Mouse (Mus musculus): Measurements from ENCODE around the gene Muc3. TPM values are rescaled to one million over a fixed set of nuclear protein-coding genes. Genes with fewer than 3 reads are reported as not detected.
"Not testable (repeated sequence)": the region's sequence is repeated elsewhere in the genome, so short reads cannot be mapped to it uniquely, and the experiment has no call there.

Gene Muc3
- polyA plus RNA-seq, 1 experiment = not detected

DNA sequence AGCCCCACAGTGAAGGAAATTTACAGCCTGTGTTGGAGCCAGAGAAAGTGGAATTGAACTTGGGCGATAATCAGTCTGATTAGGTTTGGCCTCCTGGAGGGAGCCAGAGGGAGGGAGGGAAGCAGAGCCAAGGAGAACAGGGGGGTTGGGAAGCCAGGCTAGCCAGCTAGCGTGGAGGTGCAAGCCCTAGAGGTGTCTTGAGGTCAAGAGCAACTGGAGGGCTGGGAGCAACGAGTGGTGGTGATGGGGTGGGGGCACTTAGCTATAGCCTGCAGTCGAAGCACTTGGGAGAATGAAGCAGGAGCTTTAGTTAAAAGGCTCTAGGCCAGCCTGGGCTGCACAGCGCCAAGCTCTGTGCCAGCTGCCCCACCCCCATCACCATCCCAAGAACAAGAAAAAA lies 19.8 kb downstream of the Muc3 start:
- Histone ChIP-seq H3K36me3 (ENCODE audit: control insufficient read depth, insufficient read depth) (no peaks in the 10 kb centered on the region), H3ac (ENCODE audit: control insufficient read depth, insufficient read length) (no peak overlapping the region), H3K79me2 (ENCODE audit: control insufficient read depth, insufficient read depth) (no peaks in the 10 kb centered on the region), H3K4me2 (ENCODE audit: low read depth) (no peak overlapping the region), H3K4me3 (no peak overlapping the region), H3K27me3 (ENCODE audit: control insufficient read depth, insufficient read depth, insufficient read length) (no peaks in the 10 kb centered on the region)
- TF ChIP-seq POLR2A (IDR thresholded peaks at IDR 0.05; ENCODE audit: insufficient read length, low read depth) (no peak), MYOG (IDR thresholded peaks at IDR 0.05; ENCODE audit: control insufficient read depth in 1 of 3, insufficient read depth in 1 of 3, insufficient read length in 2 of 3, low read depth in 2 of 3) (no peak), TCF3 (IDR thresholded peaks at IDR 0.05; ENCODE audit: insufficient read length, low read depth) (no peak)

DNA sequence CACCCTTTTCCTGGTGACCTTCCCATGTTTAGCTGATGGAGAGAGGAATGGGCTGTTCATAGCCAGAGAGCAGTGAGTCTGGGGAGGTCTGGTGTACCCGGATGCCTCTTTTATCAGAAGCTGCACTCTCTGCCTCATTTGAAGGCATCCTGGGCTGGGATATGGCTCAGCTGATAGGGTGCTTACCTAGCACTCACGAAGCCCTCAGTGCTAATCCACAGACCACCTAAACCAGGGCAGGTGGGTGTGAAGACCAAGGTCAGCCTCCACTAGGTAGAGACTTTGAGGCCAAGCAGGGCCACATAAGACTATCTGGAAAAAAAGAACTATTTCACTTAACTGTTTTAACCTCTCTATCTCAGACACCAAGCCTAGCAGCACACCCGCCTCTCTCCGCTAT lies 25.6 kb downstream of the Muc3 start:
- no peak overlapping the region for H3K4me3 ChIP-seq
- no peak for TF ChIP-seq E2F4 (IDR thresholded peaks at IDR 0.05; ENCODE audit: insufficient read depth)
- no peak for TF ChIP-seq POLR2A (IDR thresholded peaks at IDR 0.05; ENCODE audit: insufficient read length, low read depth)
- no peak for TF ChIP-seq CEBPB (IDR thresholded peaks at IDR 0.05; ENCODE audit: insufficient read depth, poor library complexity, severe bottlenecking)
- no peak for TF ChIP-seq MYOG (IDR thresholded peaks at IDR 0.05; ENCODE audit: control insufficient read depth in 1 of 3, insufficient read depth in 1 of 3, insufficient read length in 2 of 3, low read depth in 2 of 3)
- TF ChIP-seq TCF3 (IDR thresholded peaks at IDR 0.05; ENCODE audit: insufficient read length, low read depth) = no peak
- no peak for TF ChIP-seq MAX (IDR thresholded peaks at IDR 0.05; ENCODE audit: low read depth)
- TF ChIP-seq TCF12 (IDR thresholded peaks at IDR 0.05; ENCODE audit: insufficient read depth, poor library complexity, severe bottlenecking) = no peak
- no peak for TF ChIP-seq USF1 (IDR thresholded peaks at IDR 0.05; ENCODE audit: low read depth)
- no peak for TF ChIP-seq REST (IDR thresholded peaks at IDR 0.05; ENCODE audit: insufficient read depth, insufficient read length)
- no peak for TF ChIP-seq SRF (IDR thresholded peaks at IDR 0.05; ENCODE audit: control insufficient read depth, insufficient read length, low read depth)
- TF ChIP-seq MYOD1 (IDR thresholded peaks at IDR 0.05; ENCODE audit: control insufficient read depth in 1 of 3, insufficient read length in 2 of 3, low read depth in 2 of 3) = no peak
- TF ChIP-seq POLR2AphosphoS2 (IDR thresholded peaks at IDR 0.05; ENCODE audit: insufficient read length, low read depth) = no peak

DNA sequence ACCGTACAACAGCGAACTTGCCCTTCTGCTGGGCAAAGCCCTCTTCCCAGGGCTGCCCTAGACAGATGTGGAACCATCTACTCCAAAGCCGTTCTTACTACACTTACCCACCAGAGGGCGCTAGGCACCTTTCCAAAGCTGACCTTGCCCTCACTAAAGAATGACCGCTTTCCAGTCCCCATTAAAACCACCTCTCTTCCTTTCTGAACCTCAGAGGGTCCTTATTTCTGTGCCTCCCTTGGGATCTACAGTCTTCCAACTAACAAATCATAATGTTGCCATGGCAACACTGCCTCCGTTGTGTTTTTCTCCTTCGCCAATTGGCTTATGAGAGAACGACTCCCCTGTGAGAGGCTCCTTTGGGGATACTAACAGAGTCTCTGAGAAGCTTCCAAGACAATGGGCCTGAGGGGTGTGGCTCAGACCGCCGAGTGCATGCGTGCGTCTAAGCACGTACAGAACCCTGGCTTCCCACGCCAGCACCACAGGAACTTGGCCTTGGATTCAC lies 26.4 kb downstream of the Muc3 start:
- TF ChIP-seq POLR2A (IDR thresholded peaks at IDR 0.05; ENCODE audit: insufficient read length, low read depth) (no peak), REST (IDR thresholded peaks at IDR 0.05; ENCODE audit: insufficient read depth, insufficient read length) (no peak), TCF12 (IDR thresholded peaks at IDR 0.05; ENCODE audit: insufficient read depth, poor library complexity, severe bottlenecking) (no peak), MYOG (IDR thresholded peaks at IDR 0.05; ENCODE audit: control insufficient read depth in 1 of 3, insufficient read depth in 1 of 3, insufficient read length in 2 of 3, low read depth in 2 of 3) (no peak), TCF3 (IDR thresholded peaks at IDR 0.05; ENCODE audit: insufficient read length, low read depth) (no peak), MYOD1 (IDR thresholded peaks at IDR 0.05; ENCODE audit: control insufficient read depth in 1 of 3, insufficient read length in 2 of 3, low read depth in 2 of 3) (no peak), USF1 (IDR thresholded peaks at IDR 0.05; ENCODE audit: low read depth) (no peak), POLR2AphosphoS2 (IDR thresholded peaks at IDR 0.05; ENCODE audit: insufficient read length, low read depth) (no peak), SRF (IDR thresholded peaks at IDR 0.05; ENCODE audit: control insufficient read depth, insufficient read length, low read depth) (no peak), MAX (IDR thresholded peaks at IDR 0.05; ENCODE audit: low read depth) (no peak), CEBPB (IDR thresholded peaks at IDR 0.05; ENCODE audit: insufficient read depth, poor library complexity, severe bottlenecking) (no peak), E2F4 (IDR thresholded peaks at IDR 0.05; ENCODE audit: insufficient read depth) (no peak)
- Histone ChIP-seq H3K79me2 (ENCODE audit: control insufficient read depth, insufficient read depth) (no peaks in the 10 kb centered on the region), H3K27me3 (ENCODE audit: control insufficient read depth, insufficient read depth, insufficient read length) (no peaks in the 10 kb centered on the region), H3K36me3 (ENCODE audit: control insufficient read depth, insufficient read depth) (no peaks in the 10 kb centered on the region), H3ac (ENCODE audit: control insufficient read depth, insufficient read length) (no peak overlapping the region), H3K4me3 (no peak overlapping the region), H3K4me2 (ENCODE audit: low read depth) (peak overlapping the region; percentile 49)

More for the DNA sequence above, 25.6 kb downstream of the Muc3 start:
- Histone ChIP-seq H3K79me2 (ENCODE audit: control insufficient read depth, insufficient read depth) (no peaks in the 10 kb centered on the region), H3K27me3 (ENCODE audit: control insufficient read depth, insufficient read depth, insufficient read length) (no peaks in the 10 kb centered on the region), H3K36me3 (ENCODE audit: control insufficient read depth, insufficient read depth) (no peaks in the 10 kb centered on the region), H3K4me2 (ENCODE audit: low read depth) (peak overlapping the region; percentile 6), H3ac (ENCODE audit: control insufficient read depth, insufficient read length) (no peak overlapping the region)

DNA sequence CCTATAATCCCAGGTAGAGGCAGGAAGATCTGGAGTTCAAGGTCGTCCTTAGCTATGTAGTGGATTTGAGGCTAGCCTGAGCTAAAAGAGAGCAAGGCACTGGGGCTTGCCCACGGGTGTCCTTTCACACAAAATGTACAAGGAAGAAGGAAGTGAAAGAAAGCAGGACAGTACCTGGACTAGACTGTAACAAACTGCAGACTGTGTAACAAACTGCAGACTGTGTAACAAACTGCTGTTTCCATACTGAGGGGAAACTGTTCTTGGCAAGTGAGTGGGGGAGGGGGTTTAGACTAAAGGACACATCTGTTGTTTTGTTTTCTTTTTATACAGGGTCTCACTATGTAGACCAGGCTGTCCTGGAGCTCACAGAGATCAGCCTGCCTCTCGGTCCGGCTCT lies 27.8 kb downstream of the Muc3 start:
- no peak for TF ChIP-seq MYOD1 (IDR thresholded peaks at IDR 0.05; ENCODE audit: control insufficient read depth in 1 of 3, insufficient read length in 2 of 3, low read depth in 2 of 3)
- TF ChIP-seq POLR2AphosphoS2 (IDR thresholded peaks at IDR 0.05; ENCODE audit: insufficient read length, low read depth) = no peak
- no peak for TF ChIP-seq POLR2A (IDR thresholded peaks at IDR 0.05; ENCODE audit: insufficient read length, low read depth)
- TF ChIP-seq MAX (IDR thresholded peaks at IDR 0.05; ENCODE audit: low read depth) = no peak
- no peak for TF ChIP-seq TCF12 (IDR thresholded peaks at IDR 0.05; ENCODE audit: insufficient read depth, poor library complexity, severe bottlenecking)
- no peak for TF ChIP-seq USF1 (IDR thresholded peaks at IDR 0.05; ENCODE audit: low read depth)
- TF ChIP-seq MYOG (IDR thresholded peaks at IDR 0.05; ENCODE audit: control insufficient read depth in 1 of 3, insufficient read depth in 1 of 3, insufficient read length in 2 of 3, low read depth in 2 of 3) = no peak
- TF ChIP-seq REST (IDR thresholded peaks at IDR 0.05; ENCODE audit: insufficient read depth, insufficient read length) = no peak
- TF ChIP-seq CEBPB (IDR thresholded peaks at IDR 0.05; ENCODE audit: insufficient read depth, poor library complexity, severe bottlenecking) = no peak
- no peak for TF ChIP-seq TCF3 (IDR thresholded peaks at IDR 0.05; ENCODE audit: insufficient read length, low read depth)
- no peak for TF ChIP-seq SRF (IDR thresholded peaks at IDR 0.05; ENCODE audit: control insufficient read depth, insufficient read length, low read depth)
- no peak for TF ChIP-seq E2F4 (IDR thresholded peaks at IDR 0.05; ENCODE audit: insufficient read depth)
- H3K79me2 ChIP-seq (ENCODE audit: control insufficient read depth, insufficient read depth) = no peaks in the 10 kb centered on the region
- H3K4me3 ChIP-seq = no peak overlapping the region
- no peak overlapping the region for H3ac ChIP-seq (ENCODE audit: control insufficient read depth, insufficient read length)
- H3K27me3 ChIP-seq (ENCODE audit: control insufficient read depth, insufficient read depth, insufficient read length) = no peaks in the 10 kb centered on the region
- no peaks in the 10 kb centered on the region for H3K36me3 ChIP-seq (ENCODE audit: control insufficient read depth, insufficient read depth)
- no peak overlapping the region for H3K4me2 ChIP-seq (ENCODE audit: low read depth)

DNA sequence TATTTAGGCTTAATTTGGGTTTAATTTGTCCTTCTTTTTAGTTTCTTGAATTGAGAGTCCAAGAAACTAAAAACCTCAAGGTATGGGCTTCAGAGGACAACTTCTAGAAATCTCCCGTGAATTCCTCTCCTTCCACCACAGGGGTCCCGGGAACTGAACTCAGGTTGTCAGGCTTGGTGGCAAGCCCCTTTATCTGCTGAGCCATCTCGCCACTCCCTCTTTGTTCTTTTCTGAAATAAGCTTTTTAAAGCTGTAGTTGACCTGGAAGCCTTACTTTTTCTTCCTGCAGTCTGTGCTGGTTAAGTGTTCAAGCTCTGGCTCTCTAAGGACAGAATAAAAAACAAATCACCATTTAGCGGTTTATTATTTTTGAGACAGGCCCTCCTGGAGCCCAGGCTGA lies 30.2 kb downstream of the Muc3 start:
- H3K79me2 ChIP-seq (ENCODE audit: control insufficient read depth, insufficient read depth) = peaks cover 12% of the 10 kb centered on the region
- TF ChIP-seq MYOG (IDR thresholded peaks at IDR 0.05; ENCODE audit: control insufficient read depth in 1 of 3, insufficient read depth in 1 of 3, insufficient read length in 2 of 3, low read depth in 2 of 3) = no peak
- no peak for TF ChIP-seq SRF (IDR thresholded peaks at IDR 0.05; ENCODE audit: control insufficient read depth, insufficient read length, low read depth)
- TF ChIP-seq POLR2A (IDR thresholded peaks at IDR 0.05; ENCODE audit: insufficient read length, low read depth) = no peak
- no peak for TF ChIP-seq TCF12 (IDR thresholded peaks at IDR 0.05; ENCODE audit: insufficient read depth, poor library complexity, severe bottlenecking)
- TF ChIP-seq POLR2AphosphoS2 (IDR thresholded peaks at IDR 0.05; ENCODE audit: insufficient read length, low read depth) = no peak
- TF ChIP-seq TCF3 (IDR thresholded peaks at IDR 0.05; ENCODE audit: insufficient read length, low read depth) = no peak
- TF ChIP-seq MYOD1 (IDR thresholded peaks at IDR 0.05; ENCODE audit: control insufficient read depth in 1 of 3, insufficient read length in 2 of 3, low read depth in 2 of 3) = no peak
- TF ChIP-seq REST (IDR thresholded peaks at IDR 0.05; ENCODE audit: insufficient read depth, insufficient read length) = no peak
- TF ChIP-seq CEBPB (IDR thresholded peaks at IDR 0.05; ENCODE audit: insufficient read depth, poor library complexity, severe bottlenecking) = no peak
- no peak for TF ChIP-seq E2F4 (IDR thresholded peaks at IDR 0.05; ENCODE audit: insufficient read depth)
- TF ChIP-seq USF1 (IDR thresholded peaks at IDR 0.05; ENCODE audit: low read depth) = no peak
- no peak overlapping the region for H3ac ChIP-seq (ENCODE audit: control insufficient read depth, insufficient read length)
- no peak overlapping the region for H3K4me3 ChIP-seq
- H3K27me3 ChIP-seq (ENCODE audit: control insufficient read depth, insufficient read depth, insufficient read length) = no peaks in the 10 kb centered on the region
- H3K4me2 ChIP-seq (ENCODE audit: low read depth) = no peak overlapping the region
- no peaks in the 10 kb centered on the region for H3K36me3 ChIP-seq (ENCODE audit: control insufficient read depth, insufficient read depth)

DNA sequence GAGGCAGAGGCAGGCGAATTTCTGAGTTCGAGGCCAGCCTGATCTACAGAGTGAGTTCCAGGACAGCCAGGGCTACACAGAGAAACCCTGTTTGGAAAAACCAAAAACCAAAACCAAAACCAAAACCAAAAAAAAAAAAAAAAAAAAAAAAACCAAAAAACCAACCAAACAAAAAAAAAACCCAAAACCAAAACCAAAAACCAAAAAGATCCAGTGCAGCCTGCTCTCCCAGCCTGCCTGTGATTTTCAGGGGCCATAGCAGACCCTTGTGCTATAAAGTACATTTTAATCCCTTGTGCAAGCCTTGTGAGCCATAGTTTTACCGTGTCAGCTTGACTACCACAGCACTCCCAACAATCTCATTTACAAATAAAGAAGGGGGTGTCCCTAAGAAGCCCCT lies 31.1 kb downstream of the Muc3 start:
- H3ac ChIP-seq (ENCODE audit: control insufficient read depth, insufficient read length); H3K36me3 ChIP-seq (ENCODE audit: control insufficient read depth, insufficient read depth); H3K4me3 ChIP-seq: not testable (repeated sequence)

More for the DNA sequence above, 31.1 kb downstream of the Muc3 start:
- not testable (repeated sequence) for H3K4me2 ChIP-seq (ENCODE audit: low read depth); H3K27me3 ChIP-seq (ENCODE audit: control insufficient read depth, insufficient read depth, insufficient read length)
- H3K79me2 ChIP-seq (ENCODE audit: control insufficient read depth, insufficient read depth) = peaks cover 12% of the 10 kb centered on the region
